Mouse (Mus musculus): ENCODE measurements at regions not wholly inside any gene's neighbourhood (a gene's known extent, or its start where the extent isn't known, plus 50 kb on each side); places are given as distances from the start of the nearest gene placed in this dataset.
A peak's percentile ranks its signal among the peaks of the same experiment; 100 is the strongest.

DNA sequence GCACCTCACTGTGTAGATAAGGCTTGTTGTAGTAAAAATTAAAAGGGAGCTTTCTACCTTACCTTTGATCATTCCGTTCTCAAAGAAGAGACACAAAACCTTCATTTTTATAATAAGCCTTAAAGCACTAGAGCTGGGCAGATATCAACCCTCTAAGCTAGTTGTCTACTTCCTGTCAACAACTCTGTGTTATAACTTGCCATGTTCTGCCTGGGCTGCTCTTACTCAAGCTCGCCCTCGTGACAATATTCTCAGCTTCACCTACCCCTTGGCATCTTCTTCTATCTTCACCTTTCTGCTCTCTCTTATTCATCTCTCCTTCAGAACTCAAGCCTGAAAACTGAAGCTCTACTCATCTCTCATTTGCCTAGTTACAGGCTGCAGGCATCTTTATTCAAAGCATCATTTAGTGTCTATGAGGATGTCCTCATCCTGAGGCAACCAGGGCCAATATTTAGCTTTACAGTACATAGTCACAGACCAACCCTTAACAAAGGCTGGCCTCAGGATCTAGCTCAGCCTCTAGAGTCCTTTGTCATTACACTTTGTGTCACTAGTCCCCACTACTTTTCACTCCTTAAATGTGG is 375.2 kb upstream of the Trib2 start:
- ATAC-seq (ENCODE audit: insufficient read depth) (no peak), DNase-seq (no peak)
- TF ChIP-seq CTCF (IDR thresholded peaks at IDR 0.05; ENCODE audit: low read depth): no peak

DNA sequence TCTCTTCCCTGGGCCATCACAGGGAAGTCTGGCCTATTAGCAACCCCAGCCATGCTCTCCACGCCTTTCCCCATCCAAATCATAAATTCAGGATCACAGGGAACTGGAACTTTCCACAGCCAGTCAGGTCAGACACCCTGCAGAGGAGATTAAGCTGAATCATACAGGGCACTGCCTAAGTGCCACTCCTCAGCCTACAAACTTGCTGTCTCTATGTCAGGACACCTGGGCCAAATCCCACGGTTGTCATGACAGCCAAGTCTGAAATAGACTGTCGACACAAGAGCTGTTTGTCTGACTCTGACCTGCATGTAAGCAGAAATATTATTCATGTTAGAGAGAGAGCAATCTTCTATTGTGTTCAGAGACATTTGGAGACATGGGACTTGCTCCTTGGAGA is 374.0 kb upstream of the Trib2 start:
- Histone ChIP-seq H3K36me3 (ENCODE audit: insufficient read depth) (no peaks in the 10 kb centered on the region), H3K27me3 (ENCODE audit: insufficient read depth, low read length) (no peaks in the 10 kb centered on the region), H3K9me3 (ENCODE audit: low read depth, low read length) (no peaks in the 10 kb centered on the region), H3K27ac (ENCODE audit: low read depth) (no peak overlapping the region), H3K4me2 (no peak overlapping the region), H3K9ac (no peak overlapping the region), H3K4me1 (ENCODE audit: insufficient read depth) (no peaks in the 10 kb centered on the region), H3K4me3 (ENCODE audit: low read depth, low read length) (no peak overlapping the region)
- DNase-seq (no peak), ATAC-seq (ENCODE audit: insufficient read depth) (no peak)
- 25% methylated on average over 3 of the region's 3 CpGs for WGBS
- TF ChIP-seq CTCF (IDR thresholded peaks at IDR 0.05; ENCODE audit: low read depth): no peak

More for the DNA sequence above, 375.2 kb upstream of the Trib2 start:
- Histone ChIP-seq H3K4me3 (ENCODE audit: low read depth, low read length) (no peak overlapping the region), H3K4me1 (ENCODE audit: insufficient read depth) (no peaks in the 10 kb centered on the region), H3K4me2 (no peak overlapping the region), H3K27ac (ENCODE audit: low read depth) (no peak overlapping the region), H3K36me3 (ENCODE audit: insufficient read depth) (no peaks in the 10 kb centered on the region), H3K9me3 (ENCODE audit: low read depth, low read length) (no peaks in the 10 kb centered on the region), H3K9ac (no peak overlapping the region), H3K27me3 (ENCODE audit: insufficient read depth, low read length) (no peaks in the 10 kb centered on the region)
- 63% methylated on average over 3 of the region's 3 CpGs for WGBS

DNA sequence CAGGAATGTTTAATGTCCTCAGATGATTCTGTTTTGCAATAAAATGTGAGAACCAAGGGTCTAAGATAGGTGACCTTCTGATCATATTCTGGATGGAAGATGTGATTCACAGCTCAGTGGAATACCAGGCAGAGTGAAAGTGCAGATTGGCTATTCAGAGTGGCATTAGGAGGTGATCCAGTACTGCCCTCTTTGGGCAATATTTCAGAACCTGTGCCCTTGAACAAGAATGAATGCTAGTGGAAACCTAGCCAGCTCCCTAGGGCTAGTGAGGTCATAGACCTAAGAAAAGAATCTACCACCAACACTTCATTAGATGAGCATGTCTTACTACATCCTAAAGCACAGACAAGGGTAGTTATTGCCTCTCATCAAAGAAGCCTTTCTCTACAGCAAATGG is 372.7 kb upstream of the Trib2 start:
- TF ChIP-seq CTCF (IDR thresholded peaks at IDR 0.05; ENCODE audit: low read depth): no peak
- Histone ChIP-seq H3K4me2 (no peak overlapping the region), H3K4me3 (ENCODE audit: low read depth, low read length) (no peak overlapping the region), H3K4me1 (ENCODE audit: insufficient read depth) (no peaks in the 10 kb centered on the region), H3K9ac (no peak overlapping the region), H3K27ac (ENCODE audit: low read depth) (no peak overlapping the region), H3K9me3 (ENCODE audit: low read depth, low read length) (no peaks in the 10 kb centered on the region), H3K27me3 (ENCODE audit: insufficient read depth, low read length) (no peaks in the 10 kb centered on the region), H3K36me3 (ENCODE audit: insufficient read depth) (no peaks in the 10 kb centered on the region)
- DNase-seq: no peak
- no peak for ATAC-seq (ENCODE audit: insufficient read depth)

DNA sequence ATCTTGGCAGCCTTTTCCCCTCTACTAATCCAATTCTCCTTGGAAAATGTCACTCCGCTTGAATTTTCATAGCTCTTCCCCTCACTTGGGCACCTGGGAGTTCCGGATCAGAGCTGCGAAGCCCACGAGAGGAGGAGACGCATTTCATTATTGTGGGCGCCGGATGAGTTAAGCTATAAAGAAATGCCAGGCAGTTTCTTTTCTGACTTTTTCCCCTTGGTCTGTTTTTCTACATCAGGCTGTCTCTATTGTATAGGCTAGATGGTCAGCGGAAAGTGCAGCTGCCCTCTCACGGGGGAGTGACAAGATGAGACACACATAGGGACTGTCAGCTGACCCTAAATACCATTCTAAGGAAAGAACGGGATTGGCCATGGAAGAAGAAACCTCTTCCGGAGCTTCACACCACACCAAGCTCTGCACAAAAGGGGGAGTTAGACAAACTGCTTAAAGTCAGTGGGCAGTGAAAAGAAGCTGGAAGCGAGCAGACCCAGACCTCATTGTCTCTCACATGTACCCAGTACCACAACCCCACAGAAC is 369.3 kb upstream of the Trib2 start:
- no peaks in the 10 kb centered on the region for H3K27me3 ChIP-seq (ENCODE audit: insufficient read depth, low read length)
- DNase-seq (no peak), ATAC-seq (ENCODE audit: insufficient read depth) (no peak)
- peak overlapping the region; percentile 32 for H3K4me2 ChIP-seq
- no peak overlapping the region for H3K9ac ChIP-seq
- no peak overlapping the region for H3K27ac ChIP-seq (ENCODE audit: low read depth)
- TF ChIP-seq CTCF (IDR thresholded peaks at IDR 0.05; ENCODE audit: low read depth): no peak
- 44% methylated on average over 12 of the region's 12 CpGs for WGBS
- no peaks in the 10 kb centered on the region for H3K4me1 ChIP-seq (ENCODE audit: insufficient read depth)
- H3K9me3 ChIP-seq (ENCODE audit: low read depth, low read length): no peaks in the 10 kb centered on the region
- no peaks in the 10 kb centered on the region for H3K36me3 ChIP-seq (ENCODE audit: insufficient read depth)
- H3K4me3 ChIP-seq (ENCODE audit: low read depth, low read length): no peak overlapping the region

DNA sequence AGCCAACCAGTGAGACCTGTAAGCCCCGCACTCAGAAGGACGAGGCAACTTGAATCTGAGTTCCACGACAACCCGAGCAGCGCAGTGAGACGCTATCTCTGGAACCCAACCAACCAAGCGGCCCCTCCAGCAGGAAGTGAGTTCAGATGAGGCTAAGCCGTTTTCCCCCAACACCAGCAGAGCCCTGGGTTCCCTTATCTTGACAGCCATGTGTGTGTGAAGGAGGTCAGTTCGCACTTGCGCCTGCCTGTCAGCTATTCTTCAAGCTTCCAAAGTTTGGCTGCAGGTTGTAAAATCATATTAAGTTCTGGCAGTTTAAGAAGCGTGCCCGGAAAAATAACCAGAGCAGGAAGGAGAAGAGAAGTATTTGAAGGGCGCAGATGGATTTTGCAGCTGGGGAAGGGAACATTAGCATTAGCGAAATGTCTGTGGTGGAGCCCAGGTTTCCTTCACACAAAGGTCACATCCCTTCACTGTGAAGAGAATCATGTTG is 368.8 kb upstream of the Trib2 start:
- ATAC-seq (ENCODE audit: insufficient read depth) (peak; percentile 74; the same call in 1 of the 2 replicates), DNase-seq (peak; percentile 59)
- TF ChIP-seq CTCF (IDR thresholded peaks at IDR 0.05; ENCODE audit: low read depth): no peak
- no peaks in the 10 kb centered on the region for H3K36me3 ChIP-seq (ENCODE audit: insufficient read depth)
- no peaks in the 10 kb centered on the region for H3K4me1 ChIP-seq (ENCODE audit: insufficient read depth)
- peak overlapping the region; percentile 32 for H3K4me2 ChIP-seq
- 20% methylated on average over 14 of the region's 14 CpGs for WGBS
- no peaks in the 10 kb centered on the region for H3K27me3 ChIP-seq (ENCODE audit: insufficient read depth, low read length)
- H3K4me3 ChIP-seq (ENCODE audit: low read depth, low read length): no peak overlapping the region
- no peak overlapping the region for H3K9ac ChIP-seq
- H3K27ac ChIP-seq (ENCODE audit: low read depth): no peak overlapping the region
- H3K9me3 ChIP-seq (ENCODE audit: low read depth, low read length): no peaks in the 10 kb centered on the region

DNA sequence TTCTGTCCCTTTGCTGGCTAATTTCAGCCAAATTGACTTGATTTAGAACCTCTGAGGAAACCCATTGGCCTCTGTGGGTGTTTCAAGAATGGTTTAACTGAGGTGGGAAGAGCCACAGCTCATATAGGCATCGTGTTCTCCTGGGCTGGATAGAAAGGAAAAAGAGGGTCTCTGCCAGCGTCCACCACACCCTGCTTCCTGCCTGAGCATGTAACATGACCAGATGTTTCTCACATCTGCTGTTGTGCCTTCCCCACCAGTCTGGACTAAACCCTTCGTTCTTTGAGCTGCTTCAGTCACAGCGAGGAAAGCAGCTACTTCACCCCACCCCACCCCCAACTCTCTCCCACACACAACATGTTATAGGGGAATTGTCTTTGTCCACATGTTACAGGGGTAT is 366.3 kb upstream of the Trib2 start:
- H3K4me3 ChIP-seq (ENCODE audit: low read depth, low read length): no peak overlapping the region
- H3K9me3 ChIP-seq (ENCODE audit: low read depth, low read length): no peaks in the 10 kb centered on the region
- TF ChIP-seq CTCF (IDR thresholded peaks at IDR 0.05; ENCODE audit: low read depth): no peak
- no peaks in the 10 kb centered on the region for H3K27me3 ChIP-seq (ENCODE audit: insufficient read depth, low read length)
- ATAC-seq (ENCODE audit: insufficient read depth) (no peak), DNase-seq (no peak)
- no peak overlapping the region for H3K27ac ChIP-seq (ENCODE audit: low read depth)
- H3K4me2 ChIP-seq: no peak overlapping the region
- 36% methylated on average over 4 of the region's 4 CpGs for WGBS
- no peak overlapping the region for H3K9ac ChIP-seq
- H3K36me3 ChIP-seq (ENCODE audit: insufficient read depth): no peaks in the 10 kb centered on the region
- H3K4me1 ChIP-seq (ENCODE audit: insufficient read depth): no peaks in the 10 kb centered on the region

DNA sequence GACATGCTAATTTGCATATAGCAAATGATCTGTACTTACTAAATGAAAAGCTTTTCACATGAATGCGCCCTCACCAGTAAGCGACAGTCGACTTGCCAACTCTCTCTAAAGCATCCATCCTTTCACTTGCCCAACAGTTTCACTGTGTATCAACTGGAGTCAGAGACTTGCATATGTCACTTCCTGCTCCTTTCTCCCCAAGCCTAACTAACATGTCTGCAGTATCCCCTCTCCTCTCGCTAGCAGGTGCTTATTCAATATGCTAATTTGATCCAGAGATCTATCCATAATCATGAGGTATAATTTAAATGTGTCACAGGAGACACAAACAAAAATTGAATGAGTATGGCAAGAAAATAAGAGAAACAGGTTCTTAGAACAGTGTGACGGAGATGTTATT is 364.9 kb upstream of the Trib2 start:
- Histone ChIP-seq H3K27ac (ENCODE audit: low read depth) (no peak overlapping the region), H3K9ac (no peak overlapping the region), H3K4me1 (ENCODE audit: insufficient read depth) (no peaks in the 10 kb centered on the region), H3K4me3 (ENCODE audit: low read depth, low read length) (no peak overlapping the region), H3K4me2 (no peak overlapping the region), H3K9me3 (ENCODE audit: low read depth, low read length) (no peaks in the 10 kb centered on the region), H3K36me3 (ENCODE audit: insufficient read depth) (no peaks in the 10 kb centered on the region), H3K27me3 (ENCODE audit: insufficient read depth, low read length) (no peaks in the 10 kb centered on the region)
- WGBS: 86% methylated on average over 5 of the region's 5 CpGs
- DNase-seq (no peak), ATAC-seq (ENCODE audit: insufficient read depth) (no peak)
- TF ChIP-seq CTCF (IDR thresholded peaks at IDR 0.05; ENCODE audit: low read depth): no peak

Data from lung, embryonic 14.5 days (tissue).